In the genomic region with DNA sequence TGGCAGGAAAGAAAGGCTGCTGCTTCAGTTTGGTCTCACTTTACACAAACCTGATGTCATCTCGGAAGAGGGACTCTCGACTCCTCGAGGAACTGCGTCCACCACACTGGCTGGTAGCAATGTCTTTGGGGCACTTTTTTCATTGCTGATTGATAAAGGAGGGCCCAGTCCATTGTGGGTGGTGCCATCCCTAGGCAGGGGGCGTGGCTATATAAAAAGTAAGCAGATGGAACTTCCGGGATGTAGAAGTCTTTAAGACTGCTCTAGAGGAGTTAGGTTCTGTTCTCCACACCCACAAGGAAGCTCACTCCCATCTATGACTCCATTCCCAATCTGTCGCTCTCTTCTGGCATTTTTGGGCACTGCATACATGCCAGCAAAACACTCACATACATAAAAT, we compare ENCODE assay signal across 17 mouse cellular contexts. TPM values are rescaled to one million over a fixed set of nuclear protein-coding genes. Genes with fewer than 3 reads are reported as not detected.
"Had no signal": no experiment of that assay in that cellular context is flagged by ENCODE, and none has a peak within 500 bp of the region (broad histone marks: within the 10 kb centered on the region; RNA-seq: fewer than 3 reads in every experiment).

No protein-coding gene starts in this region.

- H3K9me3 ChIP-seq: midbrain, embryonic 10.5 days; midbrain, embryonic 12.5 days; neural tube, embryonic 12.5 days; stomach, embryonic 15.5 days had no signal

- H3K27ac ChIP-seq: midbrain, embryonic 10.5 days; midbrain, embryonic 12.5 days; neural tube, embryonic 12.5 days; stomach, embryonic 15.5 days; stomach, postnatal 0 days had no signal

- H3K4me1 ChIP-seq: midbrain, embryonic 12.5 days; neural tube, embryonic 12.5 days; stomach, embryonic 15.5 days had no signal

- H3K27me3 ChIP-seq: midbrain, embryonic 12.5 days; neural tube, embryonic 12.5 days; stomach, embryonic 15.5 days had no signal

- H3K36me3 ChIP-seq: midbrain, embryonic 10.5 days; midbrain, embryonic 12.5 days; neural tube, embryonic 12.5 days; stomach, embryonic 15.5 days had no signal

- ATAC-seq: midbrain, embryonic 16.5 days had no signal

- H3K9ac ChIP-seq: lung, embryonic 14.5 days; midbrain, embryonic 12.5 days; neural tube, embryonic 12.5 days; stomach, embryonic 15.5 days had no signal

- H3K4me2 ChIP-seq: lung, embryonic 14.5 days; midbrain, embryonic 12.5 days; neural tube, embryonic 12.5 days; stomach, embryonic 15.5 days had no signal

- H3K4me3 ChIP-seq: midbrain, embryonic 10.5 days; midbrain, embryonic 12.5 days; myocyte; neural tube, embryonic 12.5 days; stomach, embryonic 15.5 days had no signal

- DNase-seq: lung, adult 18-20 months; lung, postnatal 10 days; lung, postnatal 4 days; midbrain, embryonic 14.5 days; right cerebral cortex, postnatal 14 days; thymus, adult 2 months; thymus, postnatal 36 days had no signal

RNA-seq across cellular contexts. Expression of a gene that starts 10.3 kb away (rescaled TPM):
- total RNA-seq: megakaryocyte, adult 5-6 weeks; megakaryocyte-erythroid progenitor cell, adult 5-6 weeks had no signal
